Mouse (Mus musculus): Measurements from ENCODE around the gene Abhd11. TPM values are rescaled to one million over a fixed set of nuclear protein-coding genes. Genes with fewer than 3 reads are reported as not detected.

Gene Abhd11
- polyA plus RNA-seq, 1 experiment: 48.4 TPM

- H3K27ac ChIP-seq (ENCODE audit: insufficient read depth, low read length): peak overlapping the region; percentile 93
These were observed 3.1 kb downstream of the Abhd11 start for GRCm38 (mm10) chr5:135011809-135012613.

GRCm38 (mm10) chr5:135012671-135013441, 3.9 kb downstream of the Abhd11 start:
- H3K9me3 ChIP-seq (replicated peaks; ENCODE audit: control insufficient read depth, insufficient read depth, low read length, poor library complexity, severe bottlenecking): no peaks in the 10 kb centered on the region
- H3K4me1 ChIP-seq (ENCODE audit: control insufficient read depth, insufficient read depth, low read length): peaks cover 6% of the 10 kb centered on the region
- H3K36me3 ChIP-seq (ENCODE audit: control insufficient read depth, insufficient read depth, low read length, poor library complexity, severe bottlenecking): 0 out of 2 replicates have a peak, but pooled peaks cover 2% of the 10 kb centered on the region
- peak overlapping the region; percentile 65 for H3K9ac ChIP-seq (ENCODE audit: low read depth, poor library complexity, severe bottlenecking)
- peak overlapping the region; percentile 93 for H3K27ac ChIP-seq (ENCODE audit: insufficient read depth, low read length)
- peak overlapping the region; percentile 52 for H3K4me3 ChIP-seq (ENCODE audit: low read depth, low read length)
- no peak for TF ChIP-seq POLR2A (IDR thresholded peaks at IDR 0.05; ENCODE audit: insufficient read depth, low read length)
- TF ChIP-seq CTCF (IDR thresholded peaks at IDR 0.05; ENCODE audit: low read depth, low read length): peak; percentile 89
- peak; percentile 75; the same call in 1 of the 2 replicates for TF ChIP-seq EP300 (IDR thresholded peaks at IDR 0.05; ENCODE audit: insufficient read depth, low read depth, low read length)
- H3K27me3 ChIP-seq (ENCODE audit: control insufficient read depth, insufficient read depth, low read length, poor library complexity, severe bottlenecking): no peaks in the 10 kb centered on the region

More at GRCm38 (mm10) chr5:135011809-135012613, 3.1 kb downstream of the Abhd11 start:
- 0 out of 2 replicates have a peak, but pooled peaks have one; percentile 25 for TF ChIP-seq EP300 (IDR thresholded peaks at IDR 0.05; ENCODE audit: insufficient read depth, low read depth, low read length)
- no peak for TF ChIP-seq POLR2A (IDR thresholded peaks at IDR 0.05; ENCODE audit: insufficient read depth, low read length)
- Histone ChIP-seq H3K36me3 (ENCODE audit: control insufficient read depth, insufficient read depth, low read length, poor library complexity, severe bottlenecking) (0 out of 2 replicates have a peak, but pooled peaks cover 2% of the 10 kb centered on the region), H3K4me3 (ENCODE audit: low read depth, low read length) (peak overlapping the region; percentile 52), H3K9me3 (replicated peaks; ENCODE audit: control insufficient read depth, insufficient read depth, low read length, poor library complexity, severe bottlenecking) (no peaks in the 10 kb centered on the region), H3K9ac (ENCODE audit: low read depth, poor library complexity, severe bottlenecking) (peak overlapping the region; percentile 65), H3K4me1 (ENCODE audit: control insufficient read depth, insufficient read depth, low read length) (peaks cover 6% of the 10 kb centered on the region), H3K27me3 (ENCODE audit: control insufficient read depth, insufficient read depth, low read length, poor library complexity, severe bottlenecking) (no peaks in the 10 kb centered on the region)

GRCm38 (mm10) chr5:135015497-135015896, 6.5 kb downstream of the Abhd11 start:
- TF ChIP-seq CTCF (IDR thresholded peaks at IDR 0.05; ENCODE audit: low read depth, low read length): peak; percentile 99
- TF ChIP-seq EP300 (IDR thresholded peaks at IDR 0.05; ENCODE audit: insufficient read depth, low read depth, low read length): no peak
- Histone ChIP-seq H3K4me1 (ENCODE audit: control insufficient read depth, insufficient read depth, low read length) (peaks cover 6% of the 10 kb centered on the region), H3K36me3 (ENCODE audit: control insufficient read depth, insufficient read depth, low read length, poor library complexity, severe bottlenecking) (0 out of 2 replicates have a peak, but pooled peaks cover 2% of the 10 kb centered on the region), H3K27me3 (ENCODE audit: control insufficient read depth, insufficient read depth, low read length, poor library complexity, severe bottlenecking) (no peaks in the 10 kb centered on the region), H3K9ac (ENCODE audit: low read depth, poor library complexity, severe bottlenecking) (no peak overlapping the region), H3K27ac (ENCODE audit: insufficient read depth, low read length) (no peak overlapping the region), H3K4me3 (ENCODE audit: low read depth, low read length) (no peak overlapping the region), H3K9me3 (replicated peaks; ENCODE audit: control insufficient read depth, insufficient read depth, low read length, poor library complexity, severe bottlenecking) (no peaks in the 10 kb centered on the region)

GRCm38 (mm10) chr5:135016224-135016759, 7.3 kb downstream of the Abhd11 start:
- H3K4me1 ChIP-seq (ENCODE audit: control insufficient read depth, insufficient read depth, low read length): no peaks in the 10 kb centered on the region
- H3K9ac ChIP-seq (ENCODE audit: low read depth, poor library complexity, severe bottlenecking): no peak overlapping the region
- H3K36me3 ChIP-seq (ENCODE audit: control insufficient read depth, insufficient read depth, low read length, poor library complexity, severe bottlenecking): no peaks in the 10 kb centered on the region
- H3K4me3 ChIP-seq (ENCODE audit: low read depth, low read length): no peak overlapping the region
- no peaks in the 10 kb centered on the region for H3K27me3 ChIP-seq (ENCODE audit: control insufficient read depth, insufficient read depth, low read length, poor library complexity, severe bottlenecking)
- TF ChIP-seq CTCF (IDR thresholded peaks at IDR 0.05; ENCODE audit: low read depth, low read length) (peak; percentile 32), EP300 (IDR thresholded peaks at IDR 0.05; ENCODE audit: insufficient read depth, low read depth, low read length) (no peak), POLR2A (IDR thresholded peaks at IDR 0.05; ENCODE audit: insufficient read depth, low read length) (no peak)
- H3K27ac ChIP-seq (ENCODE audit: insufficient read depth, low read length): no peak overlapping the region
- H3K9me3 ChIP-seq (replicated peaks; ENCODE audit: control insufficient read depth, insufficient read depth, low read length, poor library complexity, severe bottlenecking): no peaks in the 10 kb centered on the region

- Histone ChIP-seq H3K9me3 (replicated peaks; ENCODE audit: control insufficient read depth, insufficient read depth, low read length, poor library complexity, severe bottlenecking) (no peaks in the 10 kb centered on the region), H3K4me1 (ENCODE audit: control insufficient read depth, insufficient read depth, low read length) (no peaks in the 10 kb centered on the region), H3K9ac (ENCODE audit: low read depth, poor library complexity, severe bottlenecking) (no peak overlapping the region), H3K4me3 (ENCODE audit: low read depth, low read length) (no peak overlapping the region), H3K27me3 (ENCODE audit: control insufficient read depth, insufficient read depth, low read length, poor library complexity, severe bottlenecking) (no peaks in the 10 kb centered on the region), H3K27ac (ENCODE audit: insufficient read depth, low read length) (no peak overlapping the region), H3K36me3 (ENCODE audit: control insufficient read depth, insufficient read depth, low read length, poor library complexity, severe bottlenecking) (no peaks in the 10 kb centered on the region)
- TF ChIP-seq CTCF (IDR thresholded peaks at IDR 0.05; ENCODE audit: low read depth, low read length) (no peak), EP300 (IDR thresholded peaks at IDR 0.05; ENCODE audit: insufficient read depth, low read depth, low read length) (no peak), POLR2A (IDR thresholded peaks at IDR 0.05; ENCODE audit: insufficient read depth, low read length) (no peak)
These were observed 12.9 kb downstream of the Abhd11 start for GRCm38 (mm10) chr5:135021814-135022213.

Data from ES-Bruce4 (cell line).